Mouse (Mus musculus) midbrain, embryonic 11.5 days (tissue): ENCODE measurements around the gene Sox5. TPM values are rescaled to one million over a fixed set of nuclear protein-coding genes. Genes with fewer than 3 reads are reported as not detected.

Experiments
- ATAC-seq: fragments of 200-750 bp; cut with Nextera tagmentation; 2 replicates; pipeline ENCODE4 v1.8.0; 2017; ENCODE audit warnings: moderate TSS enrichment, moderate library complexity; ENCODE audit not compliant: low FRiP score
- DNase-seq: peaks from one replicate; pipeline ENCODE4 v3.0.0; 2015; ENCODE audit warnings: low spot score; ENCODE audit errors: missing footprints
- H3K27ac ChIP-seq: fragments of 300-500 bp; sonication (generic); 2 replicates; pipeline ENCODE4 v1.5.1; 2014; ENCODE audit warnings: low read depth, low read length
- H3K27me3 ChIP-seq: fragments of 300-500 bp; sonication (generic); 2 replicates; pipeline ENCODE4 v1.6.1; 2014; ENCODE audit warnings: mild to moderate bottlenecking, low read length, moderate library complexity, mixed read lengths; ENCODE audit not compliant: control insufficient read depth, insufficient read depth
- H3K36me3 ChIP-seq: fragments of 300-500 bp; sonication (generic); 2 replicates; pipeline ENCODE4 v1.6.1; 2014; ENCODE audit warnings: mild to moderate bottlenecking, low read length, moderate library complexity, mixed read lengths; ENCODE audit not compliant: control insufficient read depth, insufficient read depth
- H3K4me1 ChIP-seq: fragments of 300-500 bp; sonication (generic); 2 replicates; pipeline ENCODE4 v1.6.1; 2014; ENCODE audit warnings: low read length; ENCODE audit not compliant: control insufficient read depth, insufficient read depth
- H3K4me2 ChIP-seq: fragments of 300-500 bp; sonication (generic); 2 replicates; pipeline ENCODE4 v1.6.1; 2014; ENCODE audit warnings: mild to moderate bottlenecking, moderate library complexity
- H3K4me3 ChIP-seq: fragments of 300-500 bp; sonication (generic); 2 replicates; pipeline ENCODE4 v1.5.1; 2014; ENCODE audit warnings: low read depth, low read length
- H3K9ac ChIP-seq: fragments of 300-500 bp; sonication (generic); 2 replicates; pipeline ENCODE4 v1.6.1; 2014; ENCODE audit warnings: low read length
- H3K9me3 ChIP-seq: fragments of 300-500 bp; sonication (generic); 2 replicates; pipeline ENCODE4 v1.6.1; 2016; ENCODE audit warnings: low read length; ENCODE audit not compliant: control insufficient read depth
- WGBS: fragments of 180-500 bp; shearing (Covaris S2); extraction: QIAGEN DNeasy Blood & Tissue Kit; methylation state at CpG from one replicate; pipeline ENCODE4 v1.1.7; 2014; 5-methylcytosine and 5-hydroxymethylcytosine counted together
- polyA plus RNA-seq: library from polyadenylated mRNA; unstranded; fragments of >200 nt; fragmentation: Nextera tagmentation; extraction: Ambion mirVana; gene quantifications from 2 replicates; pipeline ENCODE4 v1.2.1, GENCODE M21; 2014

The Sox5 gene
- polyA plus RNA-seq, 1 experiment from 2014 or later: 23.0 TPM

- H3K9ac ChIP-seq: no peak overlapping the region
- no peak overlapping the region for H3K4me2 ChIP-seq
- DNase-seq (no peak), ATAC-seq (no peak)
- WGBS: 90% methylated on average over 3 of the region's 3 CpGs
- no peaks in the 10 kb centered on the region for H3K9me3 ChIP-seq
- no peaks in the 10 kb centered on the region for H3K4me1 ChIP-seq
- no peak overlapping the region for H3K4me3 ChIP-seq
- H3K27ac ChIP-seq: no peak overlapping the region
- no peaks in the 10 kb centered on the region for H3K27me3 ChIP-seq
- H3K36me3 ChIP-seq: no peaks in the 10 kb centered on the region
Observed at GRCm38 (mm10) chr6:144689076-144689475, 92.7 kb downstream of the Sox5 start.

- Histone ChIP-seq H3K4me3 (no peak overlapping the region), H3K27me3 (no peaks in the 10 kb centered on the region), H3K36me3 (no peaks in the 10 kb centered on the region), H3K9me3 (no peaks in the 10 kb centered on the region), H3K4me1 (no peaks in the 10 kb centered on the region), H3K4me2 (no peak overlapping the region), H3K9ac (no peak overlapping the region), H3K27ac (no peak overlapping the region)
- ATAC-seq (no peak), DNase-seq (no peak)
- WGBS: 84% methylated on average over 8 of the region's 8 CpGs
Observed at GRCm38 (mm10) chr6:144687681-144688080, 94.1 kb downstream of the Sox5 start.

GRCm38 (mm10) chr6:144681045-144681789 lies 100.6 kb downstream of the Sox5 start:
- WGBS: 66% methylated on average over 12 of the region's 12 CpGs
- no peaks in the 10 kb centered on the region for H3K27me3 ChIP-seq
- H3K4me3 ChIP-seq: no peak overlapping the region
- H3K4me2 ChIP-seq: no peak overlapping the region
- no peaks in the 10 kb centered on the region for H3K36me3 ChIP-seq
- no peaks in the 10 kb centered on the region for H3K4me1 ChIP-seq
- H3K9me3 ChIP-seq: no peaks in the 10 kb centered on the region
- no peak for ATAC-seq
- DNase-seq: no peak
- no peak overlapping the region for H3K27ac ChIP-seq
- H3K9ac ChIP-seq: no peak overlapping the region

DNA sequence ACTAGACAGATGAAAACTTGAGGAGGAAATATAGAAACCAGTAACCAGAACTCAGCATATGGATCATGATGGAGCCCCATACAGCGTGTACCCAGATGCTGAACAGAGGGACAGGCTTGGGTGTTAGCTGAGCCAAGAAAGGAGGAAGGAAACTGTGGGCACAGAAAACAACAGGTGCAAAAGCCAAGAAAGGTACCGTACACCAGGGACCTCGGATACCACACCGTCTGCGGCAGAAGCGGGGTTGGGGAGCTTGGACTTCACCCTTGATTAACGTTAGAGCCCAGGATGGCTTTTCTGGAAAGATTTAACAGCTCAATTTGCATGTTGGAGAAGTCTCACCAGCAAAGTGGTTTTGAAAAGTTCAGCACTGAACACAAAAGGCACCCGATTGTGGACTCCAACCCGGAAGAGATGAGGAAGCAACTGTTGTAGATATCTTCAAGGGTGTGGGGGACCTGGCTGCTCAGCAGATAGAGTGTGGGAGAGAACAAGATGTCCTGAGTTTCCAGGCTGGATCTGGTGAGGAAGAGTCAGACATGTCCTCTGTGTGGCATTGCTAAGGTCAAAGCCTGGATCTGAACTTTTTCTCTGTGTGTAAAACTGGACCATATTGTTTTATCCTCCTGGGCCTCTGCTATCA lies 104.2 kb downstream of the Sox5 start:
- Histone ChIP-seq H3K9ac (no peak overlapping the region), H3K4me2 (no peak overlapping the region), H3K4me3 (no peak overlapping the region), H3K36me3 (no peaks in the 10 kb centered on the region), H3K9me3 (no peaks in the 10 kb centered on the region), H3K27ac (no peak overlapping the region), H3K27me3 (no peaks in the 10 kb centered on the region), H3K4me1 (no peaks in the 10 kb centered on the region)
- 93% methylated on average over 9 of the region's 9 CpGs for WGBS
- no peak for ATAC-seq
- DNase-seq: no peak

DNA sequence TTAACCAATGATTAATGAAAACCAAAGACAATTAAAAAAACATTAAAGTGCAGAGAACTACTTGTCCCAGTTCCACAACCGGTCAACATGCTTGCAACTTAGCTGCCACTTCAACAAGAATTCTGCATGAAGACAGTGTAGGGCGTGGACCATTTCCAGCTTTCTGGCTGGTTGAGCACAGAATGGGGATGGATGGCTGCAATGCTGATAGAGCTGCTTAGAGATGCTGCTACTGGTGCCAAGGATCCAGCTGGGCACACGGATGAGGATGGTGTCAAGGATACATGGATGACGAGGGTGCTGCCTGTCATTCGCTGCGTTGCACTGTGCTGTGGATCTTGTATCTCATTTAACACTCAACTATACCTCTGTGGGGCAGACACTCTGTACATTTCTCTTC lies 106.7 kb downstream of the Sox5 start:
- Histone ChIP-seq H3K9ac (no peak overlapping the region), H3K9me3 (no peaks in the 10 kb centered on the region), H3K4me3 (no peak overlapping the region), H3K27me3 (no peaks in the 10 kb centered on the region), H3K36me3 (no peaks in the 10 kb centered on the region), H3K4me1 (peaks cover 3% of the 10 kb centered on the region; the same call in 1 of the 2 replicates), H3K27ac (no peak overlapping the region), H3K4me2 (no peak overlapping the region)
- ATAC-seq (no peak), DNase-seq (no peak)
- 90% methylated on average over 6 of the region's 6 CpGs for WGBS

DNA sequence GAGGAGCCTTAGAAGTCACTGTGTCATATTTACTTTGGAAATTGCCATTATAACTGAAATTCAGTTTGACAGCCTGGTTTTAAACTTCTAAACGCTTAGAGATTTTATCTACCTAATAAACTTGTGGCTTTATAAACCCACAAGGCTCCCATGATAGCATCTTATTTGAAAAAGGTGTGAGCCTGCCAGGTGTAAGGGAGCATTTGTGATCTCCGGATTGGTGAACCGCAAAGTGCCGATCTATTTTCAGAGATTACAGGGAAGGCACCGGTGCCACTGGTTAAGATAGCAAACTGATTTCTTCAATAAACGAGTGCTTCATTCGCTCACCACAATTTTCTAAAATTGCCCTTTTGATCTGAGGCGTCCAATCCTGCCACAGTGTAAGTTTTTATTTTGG lies 107.9 kb downstream of the Sox5 start:
- Histone ChIP-seq H3K4me1 (peaks cover 3% of the 10 kb centered on the region; the same call in 1 of the 2 replicates), H3K4me2 (no peak overlapping the region), H3K27me3 (no peaks in the 10 kb centered on the region), H3K36me3 (no peaks in the 10 kb centered on the region), H3K9ac (no peak overlapping the region), H3K27ac (no peak overlapping the region), H3K9me3 (no peaks in the 10 kb centered on the region), H3K4me3 (no peak overlapping the region)
- 91% methylated on average over 8 of the region's 8 CpGs for WGBS
- DNase-seq (no peak), ATAC-seq (no peak)

GRCm38 (mm10) chr6:144670433-144671167 lies 111.2 kb downstream of the Sox5 start:
- ATAC-seq: no peak

GRCm38 (mm10) chr6:144666617-144667016 lies 115.2 kb downstream of the Sox5 start:
- ATAC-seq: no peak
- H3K9ac ChIP-seq: no peak overlapping the region
- H3K9me3 ChIP-seq: peaks cover 2% of the 10 kb centered on the region; the same call in 1 of the 2 replicates
- no peaks in the 10 kb centered on the region for H3K36me3 ChIP-seq
- no peaks in the 10 kb centered on the region for H3K27me3 ChIP-seq
- no peak overlapping the region for H3K27ac ChIP-seq
- H3K4me1 ChIP-seq: peaks cover 1% of the 10 kb centered on the region; the same call in 1 of the 2 replicates
- WGBS: 91% methylated on average over 6 of the region's 6 CpGs
- H3K4me3 ChIP-seq: no peak overlapping the region
- no peak overlapping the region for H3K4me2 ChIP-seq
- no peak for DNase-seq

More at GRCm38 (mm10) chr6:144670433-144671167, 111.2 kb downstream of the Sox5 start:
- no peak for DNase-seq
- Histone ChIP-seq H3K4me1 (peaks cover 3% of the 10 kb centered on the region; the same call in 1 of the 2 replicates), H3K9me3 (peaks cover 2% of the 10 kb centered on the region; the same call in 1 of the 2 replicates), H3K27me3 (no peaks in the 10 kb centered on the region), H3K4me3 (no peak overlapping the region), H3K27ac (no peak overlapping the region), H3K36me3 (no peaks in the 10 kb centered on the region), H3K4me2 (no peak overlapping the region), H3K9ac (no peak overlapping the region)
- 61% methylated on average over 3 of the region's 3 CpGs for WGBS

- WGBS: 87% methylated on average over 9 of the region's 9 CpGs
- no peak overlapping the region for H3K4me2 ChIP-seq
- no peak overlapping the region for H3K27ac ChIP-seq
- H3K4me3 ChIP-seq: no peak overlapping the region
- no peak overlapping the region for H3K9ac ChIP-seq
- H3K36me3 ChIP-seq: no peaks in the 10 kb centered on the region
- H3K27me3 ChIP-seq: no peaks in the 10 kb centered on the region
- H3K9me3 ChIP-seq: peaks cover 2% of the 10 kb centered on the region; the same call in 1 of the 2 replicates
- no peak for DNase-seq
- ATAC-seq: no peak
- no peaks in the 10 kb centered on the region for H3K4me1 ChIP-seq
Observed at GRCm38 (mm10) chr6:144664765-144665164, 117.0 kb downstream of the Sox5 start.
